Mouse (Mus musculus): ENCODE data around the gene Cpm.

DNA sequence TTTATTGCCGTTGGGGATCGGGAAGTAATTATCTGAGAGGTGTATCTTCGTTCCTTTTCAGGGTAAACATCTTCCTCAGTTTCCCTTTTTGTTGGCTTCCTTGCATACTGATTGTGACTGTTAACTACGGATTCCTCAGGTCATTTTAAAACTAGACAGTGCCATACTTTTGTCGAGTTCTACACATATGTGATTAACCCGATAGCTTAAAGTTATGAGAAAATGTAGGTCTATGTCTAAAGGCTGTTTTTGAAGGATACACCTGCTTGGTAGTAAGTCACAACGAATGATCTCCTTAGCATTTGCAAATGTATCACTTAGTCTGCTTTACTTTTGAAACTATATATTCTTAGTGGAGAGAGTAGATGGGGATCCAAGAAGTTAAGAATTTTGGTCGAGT is 876 bp downstream of the Cpm start:
- TF ChIP-seq CTCF (IDR thresholded peaks at IDR 0.05; ENCODE audit: borderline replicate concordance, insufficient read depth, low read depth, low read length) = no peak
- TF ChIP-seq POLR2A (IDR thresholded peaks at IDR 0.05; ENCODE audit: borderline replicate concordance, insufficient read depth, low read length) = no peak

Measured in cerebellum, adult 2 months (tissue).